Mouse (Mus musculus) heart, adult 2 months (tissue): ENCODE measurements around the gene Macrod2.

Experiments used
- CTCF ChIP-seq: fragments of 200-600 bp; IDR thresholded peaks from 2 replicates; pipeline ENCODE4 v1.8.1; 2022; ENCODE audit warnings: antibody characterized with exemption, mild to moderate bottlenecking, moderate library complexity
- EP300 ChIP-seq: fragments of 200-500 bp; IDR thresholded peaks from 2 replicates; pipeline ENCODE4 v1.6.1; 2011; ENCODE audit warnings: low read depth, low read length, control low read depth; ENCODE audit not compliant: insufficient read depth
- POLR2A ChIP-seq: fragments of 200-500 bp; IDR thresholded peaks from 2 replicates; pipeline ENCODE4 v1.6.1; 2011; ENCODE audit warnings: mild to moderate bottlenecking, low read depth, low read length, control low read depth; ENCODE audit not compliant: insufficient read depth

DNA sequence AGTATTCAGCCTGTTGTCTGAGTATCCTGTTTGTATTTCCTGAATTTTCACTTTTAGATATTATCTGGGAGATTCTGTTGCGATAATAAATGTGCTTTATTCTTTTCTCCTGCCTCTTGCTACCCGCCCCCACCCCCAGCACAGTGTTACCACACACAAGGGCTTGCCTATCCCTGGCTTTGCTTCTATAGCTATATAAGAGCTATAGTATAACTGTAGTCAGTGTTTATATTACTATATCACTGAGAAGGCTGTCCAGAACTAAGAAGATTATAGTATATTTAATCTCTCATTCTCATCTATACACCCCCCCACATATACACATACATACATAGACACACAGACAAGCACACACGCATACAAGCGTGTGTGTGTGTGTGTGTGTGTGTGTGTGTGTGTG is 374.4 kb downstream of the Macrod2 start:
- TF ChIP-seq POLR2A (no peak), EP300 (no peak), CTCF (no peak)
